Mouse (Mus musculus) forebrain, embryonic 13.5 days (tissue): Measurements from ENCODE around the gene Ier5l. TPM values are rescaled to one million over a fixed set of nuclear protein-coding genes. Genes with fewer than 3 reads are reported as not detected.

ENCODE experiments used
- ATAC-seq: fragments of 200-750 bp; cut with Nextera tagmentation; 2 replicates; pipeline ENCODE4 v1.8.0; 2017
- H3K27ac ChIP-seq: fragments of 300-500 bp; sonication (generic); 2 replicates; pipeline ENCODE4 v1.5.1; 2015; ENCODE audit warnings: inconsistent platforms, mild to moderate bottlenecking, moderate library complexity
- H3K27me3 ChIP-seq: fragments of 300-500 bp; sonication (generic); 2 replicates; pipeline ENCODE4 v1.6.1; 2015; ENCODE audit warnings: mild to moderate bottlenecking, inconsistent platforms
- H3K36me3 ChIP-seq: fragments of 300-500 bp; sonication (generic); 2 replicates; pipeline ENCODE4 v1.6.1; 2015; ENCODE audit warnings: mild to moderate bottlenecking, inconsistent platforms; ENCODE audit not compliant: poor library complexity, severe bottlenecking
- H3K4me1 ChIP-seq: fragments of 300-500 bp; sonication (generic); 2 replicates; pipeline ENCODE4 v1.6.1; 2015; ENCODE audit warnings: inconsistent platforms
- H3K4me2 ChIP-seq: fragments of 300-500 bp; sonication (generic); 2 replicates; pipeline ENCODE4 v1.6.1; 2015; ENCODE audit warnings: inconsistent platforms, mild to moderate bottlenecking, moderate library complexity
- H3K4me3 ChIP-seq: fragments of 300-500 bp; sonication (generic); 2 replicates; pipeline ENCODE4 v1.5.1; 2015; ENCODE audit warnings: mild to moderate bottlenecking, inconsistent platforms
- H3K9ac ChIP-seq: fragments of 300-500 bp; sonication (generic); 2 replicates; pipeline ENCODE4 v1.6.1; 2015; ENCODE audit warnings: mild to moderate bottlenecking, inconsistent platforms
- H3K9me3 ChIP-seq: fragments of 300-500 bp; sonication (generic); replicated peaks from 2 replicates; pipeline ENCODE4 v1.6.1; 2016; ENCODE audit warnings: inconsistent platforms
- WGBS: fragments of 180-500 bp; shearing (Covaris S2); methylation state at CpG from one replicate; pipeline ENCODE4 v1.1.7; 2015; 5-methylcytosine and 5-hydroxymethylcytosine counted together
- polyA plus RNA-seq: library from polyadenylated mRNA; unstranded; fragments of >200 nt; fragmentation: Nextera tagmentation; extraction: Ambion mirVana; gene quantifications from 2 replicates; pipeline ENCODE4 v1.2.1, GENCODE M21; 2015

Ier5l gene
- polyA plus RNA-seq, 1 experiment from 2014 or later, result 1.7 TPM

DNA sequence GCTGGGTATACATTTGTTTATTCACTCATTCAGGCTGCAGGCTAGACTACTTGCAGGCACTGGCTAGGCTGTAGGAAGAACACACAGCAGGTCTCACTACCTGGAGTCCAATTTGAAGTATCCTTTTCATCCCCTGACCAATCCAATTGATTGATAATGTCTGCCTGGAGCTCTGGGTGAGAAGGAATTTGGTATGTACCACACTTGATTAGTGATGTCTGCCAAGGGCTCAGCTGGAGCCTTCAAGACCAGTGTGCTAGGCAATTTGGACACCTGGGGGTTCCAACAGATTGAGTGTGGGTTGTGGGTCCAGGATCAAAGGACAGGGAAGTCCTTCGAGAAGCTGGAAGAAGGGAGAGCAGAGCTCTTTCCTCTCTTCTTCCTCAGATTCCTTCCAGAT is 4.5 kb upstream of the Ier5l start:
- no peak overlapping the region for H3K9ac ChIP-seq
- H3K9me3 ChIP-seq, result no peaks in the 10 kb centered on the region
- no peak for ATAC-seq
- no peak overlapping the region for H3K4me3 ChIP-seq
- H3K36me3 ChIP-seq, result no peaks in the 10 kb centered on the region
- H3K4me2 ChIP-seq, result no peak overlapping the region
- H3K27me3 ChIP-seq, result no peaks in the 10 kb centered on the region; the same call in 1 of the 2 replicates
- H3K4me1 ChIP-seq, result peaks cover 10% of the 10 kb centered on the region
- no peak overlapping the region for H3K27ac ChIP-seq
- 68% methylated on average over 1 of the region's 1 CpGs for WGBS

DNA sequence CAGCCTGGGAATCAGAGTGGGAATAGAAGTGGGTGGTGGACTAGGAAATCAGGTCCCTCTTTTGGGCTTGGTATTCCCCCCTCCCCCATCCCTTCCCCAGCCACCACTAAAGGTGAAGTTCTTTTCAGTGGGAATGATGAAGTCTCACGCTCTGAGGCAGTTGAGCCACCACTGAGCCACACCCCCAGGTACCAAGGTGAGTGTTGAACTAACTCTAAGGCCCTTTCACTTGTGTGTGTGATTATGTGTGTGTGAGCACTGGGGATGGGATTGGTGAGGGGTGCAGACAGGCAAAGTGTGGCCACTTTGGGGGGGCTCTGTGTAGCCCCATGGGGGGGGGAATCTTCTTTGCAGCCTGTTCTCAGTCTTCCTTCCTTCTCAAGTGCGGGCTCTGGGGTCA is 2.2 kb upstream of the Ier5l start:
- H3K27ac ChIP-seq, result no peak overlapping the region
- no peak for ATAC-seq
- 58% methylated on average over 2 of the region's 2 CpGs for whole genome bisulfite sequencing
- no peak overlapping the region for H3K4me3 ChIP-seq
- H3K27me3 ChIP-seq, result no peaks in the 10 kb centered on the region; the same call in 1 of the 2 replicates
- no peaks in the 10 kb centered on the region for H3K9me3 ChIP-seq
- H3K36me3 ChIP-seq, result no peaks in the 10 kb centered on the region
- H3K4me2 ChIP-seq, result no peak overlapping the region
- peaks cover 16% of the 10 kb centered on the region for H3K4me1 ChIP-seq
- H3K9ac ChIP-seq, result no peak overlapping the region

DNA sequence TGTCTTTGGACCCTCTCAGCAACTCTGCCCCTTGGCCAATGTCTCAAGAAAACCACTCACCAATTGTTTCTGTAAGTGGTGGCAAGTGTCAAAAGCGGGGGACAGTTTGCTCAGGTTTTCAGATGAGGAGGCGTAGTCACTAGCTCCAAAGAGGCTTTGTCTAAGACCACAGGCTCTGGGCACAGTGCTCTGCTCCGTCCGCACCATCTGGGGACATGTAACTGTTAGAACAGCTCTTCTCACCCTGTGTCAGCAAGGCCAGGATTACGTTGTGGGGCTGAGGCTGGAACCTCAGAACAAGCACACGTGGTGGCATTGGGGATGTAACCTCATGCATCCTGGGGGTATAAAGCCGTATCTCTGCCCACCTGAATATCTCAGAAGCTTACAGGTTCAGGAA is 1.4 kb upstream of the Ier5l start:
- no peaks in the 10 kb centered on the region for H3K36me3 ChIP-seq
- 0 out of 2 replicates have a peak overlapping the region, but pooled peaks have one; percentile 97 for H3K4me2 ChIP-seq
- 87% methylated on average over 7 of the region's 7 CpGs for WGBS

DNA sequence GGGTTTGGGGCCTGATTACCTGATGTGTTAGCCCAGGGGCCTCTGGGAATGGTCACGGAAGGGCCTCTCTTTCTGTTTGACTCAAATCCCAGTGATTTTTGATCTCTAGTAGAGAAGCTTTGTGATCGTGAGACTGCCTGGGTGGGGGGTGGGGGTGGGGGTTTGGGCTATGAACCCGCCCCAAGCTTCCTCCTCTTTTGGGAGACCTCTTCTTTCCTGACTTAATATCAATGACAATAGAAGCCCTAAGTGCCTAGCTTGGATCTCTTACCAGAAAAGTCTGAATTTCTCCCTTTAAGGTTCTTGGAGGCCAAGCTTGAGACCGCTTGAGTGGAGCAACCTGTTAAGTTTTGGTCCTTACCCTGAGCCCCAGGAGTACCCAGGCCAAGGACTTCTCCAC is 757 bp upstream of the Ier5l start:
- WGBS, result 27% methylated on average over 4 of the region's 4 CpGs
- no peaks in the 10 kb centered on the region; the same call in 1 of the 2 replicates for H3K27me3 ChIP-seq
- H3K4me2 ChIP-seq, result peak overlapping the region; percentile 97
- no peaks in the 10 kb centered on the region for H3K36me3 ChIP-seq
- H3K4me1 ChIP-seq, result peaks cover 28% of the 10 kb centered on the region
- peak overlapping the region; percentile 58 for H3K9ac ChIP-seq
- H3K27ac ChIP-seq, result no peak overlapping the region
- ATAC-seq, result no peak
- H3K4me3 ChIP-seq, result peak overlapping the region; percentile 85
- H3K9me3 ChIP-seq, result no peaks in the 10 kb centered on the region

More for the DNA sequence above, 1.4 kb upstream of the Ier5l start:
- Histone ChIP-seq H3K27me3 (no peaks in the 10 kb centered on the region; the same call in 1 of the 2 replicates), H3K9me3 (no peaks in the 10 kb centered on the region), H3K4me1 (peaks cover 22% of the 10 kb centered on the region), H3K27ac (no peak overlapping the region), H3K9ac (no peak overlapping the region), H3K4me3 (no peak overlapping the region)
- no peak for ATAC-seq

DNA sequence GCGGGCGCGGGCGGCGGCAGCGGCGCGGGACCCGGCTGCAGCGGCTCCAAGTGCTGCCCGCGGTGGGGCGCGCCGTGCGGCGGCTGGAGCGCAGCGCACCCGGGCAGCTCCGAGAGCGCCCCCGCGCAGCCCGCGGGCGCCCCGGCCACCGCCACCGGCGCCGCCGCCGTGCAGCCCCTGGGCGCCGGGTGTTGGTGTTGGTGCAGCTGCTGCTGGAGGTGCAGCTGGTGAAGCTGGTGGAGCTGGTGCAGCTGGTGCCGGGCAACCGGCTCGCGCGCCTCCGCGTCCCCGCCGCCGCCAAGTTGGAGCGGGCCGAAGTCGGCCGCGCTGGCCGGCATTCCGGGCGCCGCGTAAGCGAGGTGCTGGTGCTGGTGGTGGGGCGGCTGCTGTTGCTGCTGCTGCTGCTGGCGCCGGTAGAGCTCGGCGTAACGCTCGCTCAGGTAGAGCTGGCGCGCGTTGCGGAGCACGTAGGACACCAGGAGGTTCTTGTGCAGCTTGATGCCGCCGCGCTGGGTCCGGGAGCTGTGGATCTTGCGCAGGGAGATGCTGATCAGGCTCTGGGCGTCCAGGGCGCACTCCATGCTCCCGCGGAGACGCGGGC is 488 bp downstream of the Ier5l start:
- ATAC-seq, result peak; percentile 28
- no peaks in the 10 kb centered on the region for H3K9me3 ChIP-seq
- peak overlapping the region; percentile 97 for H3K9ac ChIP-seq
- H3K4me2 ChIP-seq, result peak overlapping the region; percentile 97
- H3K27me3 ChIP-seq, result no peaks in the 10 kb centered on the region; the same call in 1 of the 2 replicates
- peak overlapping the region; percentile 93 for H3K27ac ChIP-seq
- H3K4me1 ChIP-seq, result peaks cover 32% of the 10 kb centered on the region
- peak overlapping the region; percentile 85 for H3K4me3 ChIP-seq
- no peaks in the 10 kb centered on the region for H3K36me3 ChIP-seq
- WGBS, result under 1% methylated on average over 52 of the region's 80 CpGs

DNA sequence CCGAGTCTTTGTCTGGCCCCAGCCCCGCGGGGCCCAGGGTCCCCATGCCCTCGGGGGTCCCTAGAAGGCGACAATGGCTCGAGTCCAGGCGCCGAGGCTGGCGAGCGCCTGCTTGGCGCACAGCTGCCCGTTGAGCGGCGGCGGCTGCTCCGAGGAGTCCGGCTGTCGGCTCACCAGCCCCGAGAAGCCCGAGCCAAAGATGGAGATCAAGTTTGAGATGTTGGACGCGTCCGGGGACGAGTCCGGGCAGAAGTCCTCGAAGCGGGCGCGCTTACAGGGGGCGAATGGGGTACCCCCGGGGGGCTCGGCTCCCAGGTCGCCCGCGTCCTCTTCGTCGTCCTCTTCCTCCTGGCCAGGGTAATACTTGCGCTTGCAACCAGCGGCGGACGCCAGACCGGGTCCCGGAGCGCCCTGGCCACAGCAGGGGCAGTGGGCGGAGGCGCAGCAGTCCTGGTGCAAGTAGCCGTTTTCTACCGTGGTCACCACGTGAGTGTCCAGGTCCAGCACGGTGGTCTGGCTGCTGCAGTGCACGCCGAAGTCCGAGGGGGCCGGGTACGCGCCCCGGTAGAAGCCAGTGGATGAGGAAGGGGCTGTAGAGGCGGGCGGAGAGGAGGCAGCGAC is 1.2 kb downstream of the Ier5l start:
- Histone ChIP-seq H3K9me3 (no peaks in the 10 kb centered on the region), H3K9ac (peak overlapping the region; percentile 97), H3K27me3 (no peaks in the 10 kb centered on the region; the same call in 1 of the 2 replicates), H3K27ac (peak overlapping the region; percentile 93), H3K36me3 (no peaks in the 10 kb centered on the region), H3K4me2 (peak overlapping the region; percentile 97), H3K4me3 (peak overlapping the region; percentile 85), H3K4me1 (peaks cover 32% of the 10 kb centered on the region)
- WGBS, result under 1% methylated on average over 53 of the region's 60 CpGs
- ATAC-seq, result no peak

DNA sequence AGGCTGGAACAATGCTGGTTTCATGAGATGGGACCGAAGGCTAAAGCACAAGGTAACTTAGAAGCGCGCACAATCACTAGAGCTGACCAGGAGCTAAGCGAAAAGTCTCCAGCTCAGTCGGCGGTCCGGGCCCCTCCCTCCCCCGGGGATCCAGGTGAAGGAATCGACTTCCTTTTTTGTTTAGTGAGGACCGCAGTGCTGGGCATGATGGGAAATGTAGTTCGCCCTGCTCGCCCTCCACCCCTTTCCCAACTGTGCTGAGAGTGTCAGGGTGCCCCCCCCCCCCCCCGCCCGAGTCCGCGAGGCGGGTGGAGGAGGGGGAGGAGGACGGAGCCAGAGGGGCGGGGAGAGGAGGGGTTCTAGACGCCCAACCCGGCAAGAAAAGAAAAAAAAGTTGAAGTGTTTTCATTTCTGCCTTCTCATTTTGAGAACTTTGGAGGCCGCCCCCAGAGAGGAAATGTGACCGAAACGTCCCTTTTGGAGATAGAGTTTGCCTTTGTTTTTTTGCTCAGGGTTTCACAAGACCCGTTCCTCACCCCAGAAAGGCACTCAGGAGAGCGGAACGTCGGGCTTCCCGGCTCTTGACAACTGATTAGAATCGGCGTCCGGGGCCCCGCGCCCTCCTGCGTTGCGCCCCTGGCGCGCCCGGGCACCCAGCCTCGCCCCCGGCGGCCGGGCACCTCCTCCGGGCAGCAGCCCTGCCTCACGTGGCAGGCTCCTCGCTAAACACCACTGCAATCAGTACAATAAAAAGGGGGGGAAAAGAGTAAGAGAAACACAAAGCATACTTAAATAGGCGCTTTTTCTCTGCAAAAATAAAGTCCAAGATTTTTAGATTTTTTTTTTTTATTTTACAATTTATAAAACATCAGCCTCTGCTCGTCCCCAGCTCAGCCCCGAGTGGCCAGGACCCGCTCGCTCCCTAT is 2.0 kb downstream of the Ier5l start:
- Histone ChIP-seq H3K27ac (peak overlapping the region; percentile 93), H3K27me3 (no peaks in the 10 kb centered on the region; the same call in 1 of the 2 replicates), H3K36me3 (no peaks in the 10 kb centered on the region), H3K4me2 (peak overlapping the region; percentile 97), H3K9me3 (no peaks in the 10 kb centered on the region), H3K4me3 (peak overlapping the region; percentile 85), H3K9ac (peak overlapping the region; percentile 97), H3K4me1 (peaks cover 32% of the 10 kb centered on the region)
- WGBS, result under 1% methylated on average over 46 of the region's 51 CpGs
- ATAC-seq, result peak; percentile 31

DNA sequence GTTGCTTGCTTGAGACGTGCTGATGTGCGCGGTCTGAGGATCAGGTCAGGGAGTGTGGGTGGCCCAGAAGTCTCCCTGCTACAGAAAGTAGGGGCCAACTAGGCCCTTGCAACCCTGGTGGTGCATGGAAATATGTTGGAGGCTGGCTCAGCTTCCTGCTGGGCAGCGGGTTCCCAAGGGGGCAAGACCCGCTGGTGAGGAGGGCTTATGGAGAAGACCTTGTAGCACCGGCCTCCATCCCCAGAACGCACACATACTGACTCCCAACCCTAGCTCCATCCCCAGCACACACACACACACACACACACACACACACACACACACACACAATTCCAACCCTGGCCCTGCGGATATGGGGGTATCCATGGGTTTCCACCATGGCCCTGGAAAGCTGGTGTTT is 3.0 kb downstream of the Ier5l start:
- 5% methylated on average over 6 of the region's 8 CpGs for WGBS
- H3K36me3 ChIP-seq, result no peaks in the 10 kb centered on the region
- peak overlapping the region; percentile 97 for H3K9ac ChIP-seq
- H3K4me1 ChIP-seq, result peaks cover 32% of the 10 kb centered on the region
- no peak for ATAC-seq
- no peaks in the 10 kb centered on the region for H3K9me3 ChIP-seq
- H3K27ac ChIP-seq, result peak overlapping the region; percentile 76
- H3K4me2 ChIP-seq, result peak overlapping the region; percentile 97
- no peaks in the 10 kb centered on the region; the same call in 1 of the 2 replicates for H3K27me3 ChIP-seq
- peak overlapping the region; percentile 85 for H3K4me3 ChIP-seq

DNA sequence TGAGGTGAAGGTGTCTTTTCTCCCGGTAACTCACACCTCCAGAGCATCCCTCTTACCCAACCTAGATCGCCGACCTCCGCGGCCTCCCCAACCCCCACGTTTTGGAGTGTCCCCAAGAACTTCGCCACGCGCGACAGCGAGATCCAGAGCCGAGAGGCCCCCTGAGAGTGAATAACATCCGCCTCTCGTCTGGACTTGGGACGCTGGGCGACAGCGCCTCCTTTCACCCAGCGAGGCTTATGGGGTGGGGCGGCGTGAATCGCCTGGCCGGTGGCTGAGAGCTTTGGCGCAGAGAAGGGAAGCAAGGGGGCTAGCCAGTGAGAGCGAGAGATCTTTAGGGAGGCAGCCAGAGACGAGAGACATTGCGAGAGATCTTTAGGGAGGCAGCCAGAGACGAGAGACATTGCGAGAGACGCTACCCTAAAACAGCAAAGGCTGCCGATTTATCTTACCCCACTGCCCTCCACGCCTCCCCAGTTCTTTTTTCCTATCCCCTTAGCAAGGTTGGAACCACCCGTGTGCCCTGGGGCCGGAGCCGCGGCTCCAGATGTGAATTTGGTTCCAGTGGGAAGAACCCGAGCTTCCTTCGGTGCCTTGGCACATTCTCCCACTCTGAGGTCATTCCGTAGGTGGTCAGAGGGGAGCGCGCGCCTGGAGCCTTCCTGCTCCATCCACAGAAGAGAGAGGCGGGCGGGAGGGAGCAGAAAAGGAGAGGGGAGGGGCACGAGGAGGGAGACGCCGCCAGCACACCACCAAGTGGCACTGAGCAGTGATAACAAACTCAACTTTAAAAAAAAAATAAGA is 3.7 kb downstream of the Ier5l start:
- 1% methylated on average over 46 of the region's 46 CpGs for WGBS
- peak; percentile 3 for ATAC-seq

DNA sequence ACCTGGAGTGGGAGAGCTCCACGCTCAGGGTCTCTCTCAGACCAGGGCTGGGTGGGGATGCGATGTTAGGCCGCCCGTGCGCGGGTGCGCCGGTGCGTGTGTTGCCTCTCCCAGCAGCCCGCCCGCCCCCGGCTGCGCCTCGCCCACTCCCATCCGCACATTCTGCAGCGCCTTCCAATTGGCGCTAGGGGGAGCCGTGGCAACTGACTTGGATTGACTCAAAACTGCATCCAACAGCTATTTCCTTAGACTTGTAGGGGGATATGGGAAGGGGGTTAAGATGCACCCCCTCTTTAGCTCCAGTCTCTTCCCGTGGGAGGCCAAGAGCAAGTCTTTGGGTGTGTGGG is 4.2 kb downstream of the Ier5l start:
- under 1% methylated on average over 19 of the region's 19 CpGs for WGBS
- Histone ChIP-seq H3K27ac (peak overlapping the region; percentile 76; the same call in 1 of the 2 replicates), H3K4me1 (peaks cover 27% of the 10 kb centered on the region), H3K27me3 (no peaks in the 10 kb centered on the region; the same call in 1 of the 2 replicates), H3K9ac (peak overlapping the region; percentile 79), H3K4me3 (peak overlapping the region; percentile 85), H3K4me2 (peak overlapping the region; percentile 97), H3K36me3 (no peaks in the 10 kb centered on the region), H3K9me3 (no peaks in the 10 kb centered on the region)
- ATAC-seq, result peak; percentile 39

More for the DNA sequence above, 3.7 kb downstream of the Ier5l start:
- peak overlapping the region; percentile 97 for H3K4me2 ChIP-seq
- peaks cover 32% of the 10 kb centered on the region for H3K4me1 ChIP-seq
- H3K27me3 ChIP-seq, result no peaks in the 10 kb centered on the region; the same call in 1 of the 2 replicates
- H3K9me3 ChIP-seq, result no peaks in the 10 kb centered on the region
- peak overlapping the region; percentile 76 for H3K27ac ChIP-seq
- H3K9ac ChIP-seq, result peak overlapping the region; percentile 79
- H3K36me3 ChIP-seq, result no peaks in the 10 kb centered on the region
- peak overlapping the region; percentile 85 for H3K4me3 ChIP-seq

DNA sequence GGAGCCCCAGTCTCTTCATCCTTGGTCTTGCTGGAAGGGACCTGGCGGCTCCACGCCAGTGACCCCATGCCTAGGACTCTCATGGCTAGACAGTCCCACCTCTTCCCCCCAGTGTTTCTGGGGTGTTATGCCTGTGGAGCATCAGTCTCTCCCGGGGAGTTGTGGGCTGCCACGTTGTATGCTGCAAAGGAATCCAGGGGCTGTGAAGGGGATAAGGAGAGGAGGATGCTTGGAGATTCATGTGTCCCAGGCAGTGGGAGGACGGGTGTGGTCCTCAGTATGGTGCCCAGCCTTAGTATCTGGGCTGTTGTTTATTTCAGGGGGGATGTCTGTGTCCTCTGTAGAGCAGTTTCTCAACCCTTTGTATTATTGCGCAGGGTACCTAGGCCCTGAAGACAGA is 5.0 kb downstream of the Ier5l start:
- ATAC-seq, result no peak
- H3K4me2 ChIP-seq, result peak overlapping the region; percentile 97
- no peaks in the 10 kb centered on the region for H3K9me3 ChIP-seq
- H3K27me3 ChIP-seq, result no peaks in the 10 kb centered on the region; the same call in 1 of the 2 replicates
- 56% methylated on average over 6 of the region's 6 CpGs for WGBS
- H3K4me1 ChIP-seq, result peaks cover 25% of the 10 kb centered on the region
- H3K27ac ChIP-seq, result no peak overlapping the region
- peak overlapping the region; percentile 85; the same call in 1 of the 2 replicates for H3K4me3 ChIP-seq
- no peaks in the 10 kb centered on the region for H3K36me3 ChIP-seq
- H3K9ac ChIP-seq, result peak overlapping the region; percentile 79
